Mouse (Mus musculus) stomach, embryonic 14.5 days (tissue): ENCODE results near the gene Cpeb1. TPM values are rescaled to one million over a fixed set of nuclear protein-coding genes. Genes with fewer than 3 reads are reported as not detected.
"Not testable (repeated sequence)": the region's sequence is repeated elsewhere in the genome, so short reads cannot be mapped to it uniquely, and the experiment has no call there.

Experiments
- ATAC-seq: fragments of 200-750 bp; cut with Nextera tagmentation; 2 replicates; pipeline ENCODE4 v1.8.0; 2017; ENCODE audit warnings: low read depth, moderate TSS enrichment; ENCODE audit not compliant: insufficient number of reproducible peaks, insufficient read depth, low FRiP score
- H3K27ac ChIP-seq: fragments of 300-500 bp; sonication (generic); 2 replicates; pipeline ENCODE4 v1.5.1; 2014; ENCODE audit warnings: mild to moderate bottlenecking, low read length, moderate library complexity, mixed read lengths
- H3K27me3 ChIP-seq: fragments of 300-500 bp; sonication (generic); 2 replicates; pipeline ENCODE4 v1.6.1; 2014; ENCODE audit warnings: low read length, control low read depth, mixed read lengths; ENCODE audit not compliant: control insufficient read depth, insufficient read depth
- H3K36me3 ChIP-seq: fragments of 300-500 bp; sonication (generic); 2 replicates; pipeline ENCODE4 v1.6.1; 2014; ENCODE audit warnings: mild to moderate bottlenecking, control low read depth, low read length, moderate library complexity, mixed read lengths; ENCODE audit not compliant: control insufficient read depth, insufficient read depth
- H3K4me1 ChIP-seq: fragments of 300-500 bp; sonication (generic); 2 replicates; pipeline ENCODE4 v1.6.1; 2014; ENCODE audit warnings: low read length, control low read depth, mixed read lengths; ENCODE audit not compliant: control insufficient read depth, insufficient read depth
- H3K4me2 ChIP-seq: fragments of 300-500 bp; sonication (generic); replicated peaks from 2 replicates; pipeline ENCODE4 v1.6.1; 2014; ENCODE audit warnings: low read depth, low read length, control low read depth
- H3K4me3 ChIP-seq: fragments of 300-500 bp; sonication (generic); 2 replicates; pipeline ENCODE4 v1.5.1; 2014; ENCODE audit warnings: low read depth, low read length, control low read depth
- H3K9ac ChIP-seq: fragments of 300-500 bp; sonication (generic); replicated peaks from 2 replicates; pipeline ENCODE4 v1.6.1; 2014; ENCODE audit warnings: low read depth, mild to moderate bottlenecking, control low read depth, low read length, moderate library complexity, mixed read lengths
- H3K9me3 ChIP-seq: fragments of 300-500 bp; sonication (generic); 2 replicates; pipeline ENCODE4 v1.6.1; 2016; ENCODE audit warnings: low read depth, low read length, control low read depth; ENCODE audit not compliant: control insufficient read depth
- WGBS: fragments of 180-500 bp; shearing (Covaris S2); extraction: QIAGEN DNeasy Blood & Tissue Kit; methylation state at CpG from one replicate; pipeline ENCODE4 v1.1.7; 2014; 5-methylcytosine and 5-hydroxymethylcytosine counted together
- polyA plus RNA-seq: library from polyadenylated mRNA; unstranded; fragments of >200 nt; fragmentation: Nextera tagmentation; extraction: Ambion mirVana; gene quantifications from 2 replicates; pipeline ENCODE4 v1.2.1, GENCODE M21; 2014

Gene Cpeb1
- polyA plus RNA-seq, 1 experiment from 2014 or later: 0.91 TPM

- Histone ChIP-seq H3K9me3 (no peaks in the 10 kb centered on the region), H3K4me2 (no peak overlapping the region), H3K4me1 (no peaks in the 10 kb centered on the region), H3K9ac (no peak overlapping the region), H3K27ac (no peak overlapping the region), H3K4me3 (no peak overlapping the region), H3K36me3 (no peaks in the 10 kb centered on the region), H3K27me3 (no peaks in the 10 kb centered on the region; the same call in 1 of the 2 replicates)
- no peak for ATAC-seq
- WGBS: 69% methylated on average over 3 of the region's 3 CpGs
Measured at GRCm38 (mm10) chr7:81479531-81480090, 24.3 kb upstream of the Cpeb1 start.

- ATAC-seq, H3K4me1 ChIP-seq, H3K27ac ChIP-seq, H3K4me3 ChIP-seq, H3K4me2 ChIP-seq, H3K9ac ChIP-seq, H3K9me3 ChIP-seq, H3K27me3 ChIP-seq, H3K36me3 ChIP-seq: not testable (repeated sequence)
Measured at GRCm38 (mm10) chr7:81478261-81478660, 23.0 kb upstream of the Cpeb1 start.

- H3K4me1 ChIP-seq: no peaks in the 10 kb centered on the region
- no peaks in the 10 kb centered on the region for H3K36me3 ChIP-seq
- H3K9ac ChIP-seq: no peak overlapping the region
- ATAC-seq: no peak
- H3K9me3 ChIP-seq: no peaks in the 10 kb centered on the region
- no peaks in the 10 kb centered on the region; the same call in 1 of the 2 replicates for H3K27me3 ChIP-seq
- WGBS: 4% methylated on average over 24 of the region's 24 CpGs
- no peak overlapping the region; the same call in 1 of the 2 replicates for H3K4me2 ChIP-seq
- H3K4me3 ChIP-seq: no peak overlapping the region
- H3K27ac ChIP-seq: no peak overlapping the region
Measured at GRCm38 (mm10) chr7:81476833-81477232, 21.6 kb upstream of the Cpeb1 start.

- H3K4me1 ChIP-seq: no peaks in the 10 kb centered on the region
- H3K27ac ChIP-seq: no peak overlapping the region
- H3K4me2 ChIP-seq: no peak overlapping the region
- no peaks in the 10 kb centered on the region for H3K36me3 ChIP-seq
- no peak overlapping the region for H3K9ac ChIP-seq
- H3K9me3 ChIP-seq: no peaks in the 10 kb centered on the region
- no peak for ATAC-seq
- H3K4me3 ChIP-seq: no peak overlapping the region
- WGBS: 66% methylated on average over 3 of the region's 3 CpGs
- H3K27me3 ChIP-seq: no peaks in the 10 kb centered on the region; the same call in 1 of the 2 replicates
Measured at GRCm38 (mm10) chr7:81475221-81475620, 20.0 kb upstream of the Cpeb1 start.

- H3K27me3 ChIP-seq: no peaks in the 10 kb centered on the region
- H3K9me3 ChIP-seq: no peaks in the 10 kb centered on the region
- H3K36me3 ChIP-seq: no peaks in the 10 kb centered on the region
- no peak overlapping the region for H3K4me3 ChIP-seq
- no peak overlapping the region for H3K27ac ChIP-seq
- 65% methylated on average over 9 of the region's 9 CpGs for WGBS
- H3K4me2 ChIP-seq: no peak overlapping the region
- H3K4me1 ChIP-seq: no peaks in the 10 kb centered on the region
- ATAC-seq: no peak
- no peak overlapping the region for H3K9ac ChIP-seq
Measured at GRCm38 (mm10) chr7:81464906-81465450, 9.7 kb upstream of the Cpeb1 start.

- H3K4me3 ChIP-seq: no peak overlapping the region
Measured at GRCm38 (mm10) chr7:81464116-81464515, 8.9 kb upstream of the Cpeb1 start.

GRCm38 (mm10) chr7:81462815-81463214, 7.5 kb upstream of the Cpeb1 start:
- no peak for ATAC-seq
- Histone ChIP-seq H3K4me1 (no peaks in the 10 kb centered on the region), H3K9ac (no peak overlapping the region), H3K36me3 (no peaks in the 10 kb centered on the region), H3K4me3 (no peak overlapping the region), H3K27me3 (no peaks in the 10 kb centered on the region), H3K4me2 (no peak overlapping the region), H3K27ac (no peak overlapping the region), H3K9me3 (no peaks in the 10 kb centered on the region)
- 76% methylated on average over 3 of the region's 3 CpGs for WGBS

More at GRCm38 (mm10) chr7:81464116-81464515, 8.9 kb upstream of the Cpeb1 start:
- no peak overlapping the region for H3K27ac ChIP-seq
- WGBS: 1% methylated on average over 4 of the region's 4 CpGs
- no peak overlapping the region for H3K4me2 ChIP-seq
- H3K36me3 ChIP-seq: no peaks in the 10 kb centered on the region
- no peaks in the 10 kb centered on the region for H3K27me3 ChIP-seq
- H3K4me1 ChIP-seq: no peaks in the 10 kb centered on the region
- no peak overlapping the region for H3K9ac ChIP-seq
- no peaks in the 10 kb centered on the region for H3K9me3 ChIP-seq
- no peak for ATAC-seq

- Histone ChIP-seq H3K9ac (no peak overlapping the region), H3K36me3 (no peaks in the 10 kb centered on the region)
- WGBS: under 1% methylated on average over 63 of the region's 87 CpGs
Measured at GRCm38 (mm10) chr7:81454331-81455039, 780 bp downstream of the Cpeb1 start.

More at GRCm38 (mm10) chr7:81454331-81455039, 780 bp downstream of the Cpeb1 start:
- no peak overlapping the region for H3K27ac ChIP-seq
- ATAC-seq: 0 out of 2 replicates have a peak, but pooled peaks have one; percentile 28
- H3K27me3 ChIP-seq: peaks cover 46% of the 10 kb centered on the region
- H3K9me3 ChIP-seq: no peaks in the 10 kb centered on the region
- H3K4me1 ChIP-seq: peaks cover 16% of the 10 kb centered on the region; the same call in 1 of the 2 replicates
- peak overlapping the region; percentile 47 for H3K4me3 ChIP-seq
- H3K4me2 ChIP-seq: peak overlapping the region; percentile 94
